Mouse (Mus musculus): ENCODE measurements around the gene Adarb1. TPM values are rescaled to one million over a fixed set of nuclear protein-coding genes. Genes with fewer than 3 reads are reported as not detected.

The Adarb1 gene
- polyA plus RNA-seq, 1 experiment from 2014 or later: 3.0 TPM

DNA sequence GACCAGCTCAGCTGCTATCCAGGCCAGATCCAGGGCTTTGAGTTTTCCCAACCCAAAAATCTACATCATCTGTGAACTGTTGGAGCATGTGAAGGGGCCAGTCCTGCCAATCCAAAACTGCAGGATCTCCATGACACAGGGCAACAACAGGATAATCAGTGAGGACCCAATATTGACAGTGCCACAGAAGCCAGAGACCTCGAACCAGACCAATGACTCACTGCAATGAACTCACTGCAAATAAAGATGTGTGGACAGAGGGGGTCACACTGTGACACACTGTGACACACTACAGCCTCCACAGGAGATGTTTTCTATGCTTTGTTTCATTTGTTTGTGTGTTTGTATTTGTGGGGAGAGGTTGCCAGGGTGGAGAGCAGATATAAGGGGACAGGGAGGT, 15.6 kb downstream of the Adarb1 start:
- H3K9ac ChIP-seq (ENCODE audit: low read depth, low read length): no peak overlapping the region

DNA sequence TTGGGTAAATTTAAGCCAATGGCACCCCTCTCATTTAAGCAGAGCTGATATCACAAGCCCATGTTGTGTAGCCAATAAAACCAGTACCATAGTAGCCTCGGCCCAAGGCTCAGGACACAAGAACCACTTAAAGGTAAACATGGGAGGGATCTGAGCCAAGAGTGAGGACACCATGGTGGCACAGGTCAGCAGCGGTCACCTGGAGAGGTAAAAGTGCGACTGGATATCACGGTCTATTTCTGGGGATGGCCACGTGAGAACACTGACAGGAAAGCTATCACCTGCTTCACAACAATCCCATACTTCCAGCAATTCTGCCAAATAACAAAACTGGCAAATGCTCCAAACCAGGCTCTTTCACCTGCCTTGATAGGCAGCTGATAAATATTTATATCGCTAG, 17.0 kb downstream of the Adarb1 start:
- no peaks in the 10 kb centered on the region for H3K9me3 ChIP-seq (ENCODE audit: control insufficient read depth, low read length)
- ATAC-seq: no peak
- no peak overlapping the region for H3K4me3 ChIP-seq (ENCODE audit: low read length)
- no peak overlapping the region for H3K27ac ChIP-seq (ENCODE audit: low read length)
- no peaks in the 10 kb centered on the region for H3K4me1 ChIP-seq (ENCODE audit: control insufficient read depth, insufficient read depth, low read length)
- H3K4me2 ChIP-seq (ENCODE audit: low read depth, low read length): no peak overlapping the region
- H3K36me3 ChIP-seq (ENCODE audit: control insufficient read depth, insufficient read depth, low read length): no peaks in the 10 kb centered on the region
- 97% methylated on average over 6 of the region's 6 CpGs for WGBS
- no peaks in the 10 kb centered on the region; the same call in 1 of the 2 replicates for H3K27me3 ChIP-seq (replicated peaks; ENCODE audit: control insufficient read depth, insufficient read depth, low read length)
- H3K9ac ChIP-seq (ENCODE audit: low read depth, low read length): no peak overlapping the region

More for the DNA sequence above, 15.6 kb downstream of the Adarb1 start:
- H3K36me3 ChIP-seq (ENCODE audit: control insufficient read depth, insufficient read depth, low read length): no peaks in the 10 kb centered on the region
- H3K27me3 ChIP-seq (replicated peaks; ENCODE audit: control insufficient read depth, insufficient read depth, low read length): no peaks in the 10 kb centered on the region; the same call in 1 of the 2 replicates
- no peak for ATAC-seq
- no peak overlapping the region for H3K4me2 ChIP-seq (ENCODE audit: low read depth, low read length)
- H3K4me1 ChIP-seq (ENCODE audit: control insufficient read depth, insufficient read depth, low read length): no peaks in the 10 kb centered on the region
- H3K9me3 ChIP-seq (ENCODE audit: control insufficient read depth, low read length): no peaks in the 10 kb centered on the region
- H3K4me3 ChIP-seq (ENCODE audit: low read length): no peak overlapping the region
- H3K27ac ChIP-seq (ENCODE audit: low read length): no peak overlapping the region
- WGBS: 55% methylated on average over 1 of the region's 1 CpGs

DNA sequence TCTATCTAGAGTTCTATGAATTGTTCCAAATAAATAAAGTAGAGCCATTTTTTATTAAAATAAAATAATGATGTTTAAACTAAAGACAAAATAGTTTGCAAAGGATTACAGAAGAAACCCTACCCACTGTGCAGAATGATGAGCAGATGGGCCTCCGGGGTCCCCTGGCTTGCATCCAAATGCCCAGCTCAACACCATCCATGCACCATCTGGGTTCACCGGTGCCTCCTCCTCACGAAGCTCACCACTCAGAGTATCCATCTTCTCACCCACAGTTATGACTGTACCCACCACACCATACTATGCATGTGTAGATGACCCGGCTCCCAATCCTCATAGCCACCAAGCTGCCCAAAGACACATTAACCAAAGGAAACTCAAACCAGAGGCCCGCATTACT, 18.1 kb downstream of the Adarb1 start:
- Histone ChIP-seq H3K36me3 (ENCODE audit: control insufficient read depth, insufficient read depth, low read length) (no peaks in the 10 kb centered on the region), H3K9me3 (ENCODE audit: control insufficient read depth, low read length) (no peaks in the 10 kb centered on the region), H3K4me2 (ENCODE audit: low read depth, low read length) (no peak overlapping the region), H3K4me3 (ENCODE audit: low read length) (no peak overlapping the region), H3K4me1 (ENCODE audit: control insufficient read depth, insufficient read depth, low read length) (no peaks in the 10 kb centered on the region), H3K27ac (ENCODE audit: low read length) (no peak overlapping the region), H3K27me3 (replicated peaks; ENCODE audit: control insufficient read depth, insufficient read depth, low read length) (no peaks in the 10 kb centered on the region; the same call in 1 of the 2 replicates), H3K9ac (ENCODE audit: low read depth, low read length) (no peak overlapping the region)
- 85% methylated on average over 5 of the region's 5 CpGs for WGBS
- ATAC-seq: no peak

DNA sequence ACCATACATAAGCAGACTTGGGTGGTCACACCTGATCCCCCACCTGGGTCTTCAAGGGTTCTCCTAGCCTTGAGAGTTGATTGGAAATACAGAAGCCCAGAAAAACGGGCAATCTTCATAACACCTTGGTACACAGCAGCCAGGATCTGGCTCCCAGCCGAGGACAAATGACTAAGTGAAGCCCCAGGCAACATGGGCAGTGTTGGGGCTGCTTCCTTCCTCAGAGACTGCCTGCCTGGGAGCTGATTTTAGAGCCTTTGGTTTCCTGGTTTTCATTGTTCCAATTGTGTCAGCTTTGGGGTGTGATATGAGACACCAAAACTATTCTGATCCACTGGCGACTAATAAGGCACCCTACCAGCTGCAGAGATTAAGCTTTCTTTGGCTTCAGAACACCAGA, 20.0 kb downstream of the Adarb1 start:
- no peaks in the 10 kb centered on the region for H3K9me3 ChIP-seq (ENCODE audit: control insufficient read depth, low read length)
- no peaks in the 10 kb centered on the region for H3K4me1 ChIP-seq (ENCODE audit: control insufficient read depth, insufficient read depth, low read length)
- no peak for ATAC-seq
- no peaks in the 10 kb centered on the region for H3K36me3 ChIP-seq (ENCODE audit: control insufficient read depth, insufficient read depth, low read length)
- H3K27ac ChIP-seq (ENCODE audit: low read length): no peak overlapping the region
- no peaks in the 10 kb centered on the region; the same call in 1 of the 2 replicates for H3K27me3 ChIP-seq (replicated peaks; ENCODE audit: control insufficient read depth, insufficient read depth, low read length)
- no peak overlapping the region for H3K4me3 ChIP-seq (ENCODE audit: low read length)
- H3K9ac ChIP-seq (ENCODE audit: low read depth, low read length): no peak overlapping the region
- no peak overlapping the region for H3K4me2 ChIP-seq (ENCODE audit: low read depth, low read length)
- WGBS: 69% methylated on average over 3 of the region's 3 CpGs

DNA sequence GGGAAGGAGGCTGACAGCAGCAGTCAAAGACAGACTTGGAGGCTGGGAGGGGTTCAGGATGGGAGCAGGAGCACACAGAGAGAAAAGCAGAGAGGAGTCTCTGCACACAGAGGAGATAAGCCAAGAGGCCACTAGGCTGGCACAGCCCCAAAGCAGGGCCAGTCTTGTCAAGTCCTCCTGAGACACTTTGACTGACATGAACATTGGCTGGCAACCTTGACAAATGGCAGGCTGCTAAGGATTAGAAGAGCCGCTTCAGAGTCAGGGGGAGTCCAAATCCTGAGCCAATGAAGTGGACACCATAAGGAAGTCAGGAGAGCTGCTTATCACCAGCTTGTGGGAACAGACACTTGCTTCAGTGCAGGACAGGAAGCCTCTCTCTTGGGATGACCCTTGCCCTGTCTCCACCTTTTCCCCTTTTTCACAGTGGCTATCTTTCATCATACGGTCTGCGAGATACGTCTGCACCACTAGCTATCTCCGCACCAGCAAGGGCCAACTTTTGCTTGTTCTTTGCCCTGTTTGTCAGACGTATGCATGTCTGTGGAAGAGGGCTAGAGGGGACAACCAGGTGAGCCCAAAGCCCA, 20.9 kb downstream of the Adarb1 start:
- Histone ChIP-seq H3K9me3 (ENCODE audit: control insufficient read depth, low read length) (no peaks in the 10 kb centered on the region), H3K9ac (ENCODE audit: low read depth, low read length) (no peak overlapping the region), H3K36me3 (ENCODE audit: control insufficient read depth, insufficient read depth, low read length) (no peaks in the 10 kb centered on the region), H3K4me3 (ENCODE audit: low read length) (no peak overlapping the region), H3K27me3 (replicated peaks; ENCODE audit: control insufficient read depth, insufficient read depth, low read length) (no peaks in the 10 kb centered on the region), H3K4me2 (ENCODE audit: low read depth, low read length) (no peak overlapping the region), H3K27ac (ENCODE audit: low read length) (no peak overlapping the region), H3K4me1 (ENCODE audit: control insufficient read depth, insufficient read depth, low read length) (no peaks in the 10 kb centered on the region)
- WGBS: 73% methylated on average over 6 of the region's 6 CpGs
- no peak for ATAC-seq

DNA sequence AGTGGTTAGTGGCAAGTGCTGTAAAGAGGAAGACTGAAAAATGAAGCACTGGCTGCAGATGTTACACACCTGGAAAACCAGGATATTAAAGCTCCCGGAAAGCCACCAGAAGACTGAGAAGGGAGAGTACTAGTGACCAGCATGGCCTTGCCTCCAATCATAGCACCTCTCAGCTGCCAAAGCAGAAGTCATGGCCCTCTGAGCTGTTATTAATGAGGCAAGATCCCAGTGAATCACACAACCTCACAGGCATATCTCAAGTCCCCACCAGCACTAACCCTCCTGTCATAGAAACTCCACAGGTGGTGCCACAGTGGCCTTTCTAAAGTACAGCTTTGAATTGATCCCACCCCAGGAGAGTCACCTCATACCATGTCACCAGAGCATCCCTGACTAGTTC, 22.1 kb downstream of the Adarb1 start:
- ATAC-seq: no peak
- Histone ChIP-seq H3K9me3 (ENCODE audit: control insufficient read depth, low read length) (no peaks in the 10 kb centered on the region), H3K4me3 (ENCODE audit: low read length) (no peak overlapping the region), H3K27ac (ENCODE audit: low read length) (no peak overlapping the region), H3K9ac (ENCODE audit: low read depth, low read length) (no peak overlapping the region), H3K4me1 (ENCODE audit: control insufficient read depth, insufficient read depth, low read length) (no peaks in the 10 kb centered on the region), H3K27me3 (replicated peaks; ENCODE audit: control insufficient read depth, insufficient read depth, low read length) (no peaks in the 10 kb centered on the region), H3K36me3 (ENCODE audit: control insufficient read depth, insufficient read depth, low read length) (no peaks in the 10 kb centered on the region), H3K4me2 (ENCODE audit: low read depth, low read length) (no peak overlapping the region)
- 100% methylated on average over 1 of the region's 1 CpGs for WGBS

DNA sequence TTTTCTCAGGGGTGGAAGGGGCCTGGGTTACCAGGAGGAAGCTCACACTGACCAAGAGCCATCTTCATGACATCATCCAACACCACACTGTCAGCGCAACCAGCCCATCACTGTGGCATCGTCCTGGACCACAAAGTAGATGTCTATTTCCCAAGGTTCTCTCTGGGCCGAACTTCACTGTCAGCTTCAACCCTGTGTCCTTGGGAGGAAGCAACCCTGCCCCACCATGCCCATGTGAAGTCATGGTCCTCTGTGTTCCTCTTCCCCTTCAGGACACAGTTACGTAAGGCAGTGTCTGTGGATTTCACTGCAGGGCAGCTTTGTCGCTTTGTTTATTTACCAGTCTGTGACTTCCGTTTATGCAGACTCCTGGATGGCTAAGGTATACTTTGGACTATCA, 27.0 kb downstream of the Adarb1 start:
- ATAC-seq: no peak
- no peak overlapping the region for H3K27ac ChIP-seq (ENCODE audit: low read length)
- H3K4me1 ChIP-seq (ENCODE audit: control insufficient read depth, insufficient read depth, low read length): no peaks in the 10 kb centered on the region
- no peak overlapping the region for H3K4me3 ChIP-seq (ENCODE audit: low read length)
- H3K9me3 ChIP-seq (ENCODE audit: control insufficient read depth, low read length): no peaks in the 10 kb centered on the region
- no peak overlapping the region for H3K9ac ChIP-seq (ENCODE audit: low read depth, low read length)
- whole genome bisulfite sequencing: 82% methylated on average over 6 of the region's 6 CpGs
- H3K4me2 ChIP-seq (ENCODE audit: low read depth, low read length): no peak overlapping the region
- no peaks in the 10 kb centered on the region for H3K27me3 ChIP-seq (replicated peaks; ENCODE audit: control insufficient read depth, insufficient read depth, low read length)
- no peaks in the 10 kb centered on the region for H3K36me3 ChIP-seq (ENCODE audit: control insufficient read depth, insufficient read depth, low read length)

DNA sequence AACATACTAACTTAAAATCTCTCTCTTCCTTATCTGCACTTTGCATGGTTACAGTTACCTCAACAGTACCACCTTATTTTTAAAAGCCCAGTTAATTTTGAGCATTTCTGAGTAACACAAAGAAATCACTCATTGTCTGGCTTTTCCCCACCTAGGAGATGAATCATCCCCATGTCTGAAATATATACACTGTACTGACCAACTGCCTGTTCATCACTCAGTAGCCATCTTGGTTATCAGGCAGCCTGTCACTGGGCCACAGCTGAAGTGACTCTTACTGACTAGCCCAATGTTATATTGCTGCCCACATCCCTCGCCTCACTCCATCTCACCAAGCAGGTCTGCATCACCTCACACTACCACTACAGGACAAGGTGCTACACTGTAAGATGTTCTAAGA, 30.5 kb downstream of the Adarb1 start:
- Histone ChIP-seq H3K9me3 (ENCODE audit: control insufficient read depth, low read length) (no peaks in the 10 kb centered on the region), H3K27ac (ENCODE audit: low read length) (no peak overlapping the region), H3K27me3 (replicated peaks; ENCODE audit: control insufficient read depth, insufficient read depth, low read length) (no peaks in the 10 kb centered on the region), H3K36me3 (ENCODE audit: control insufficient read depth, insufficient read depth, low read length) (no peaks in the 10 kb centered on the region), H3K4me1 (ENCODE audit: control insufficient read depth, insufficient read depth, low read length) (no peaks in the 10 kb centered on the region), H3K4me2 (ENCODE audit: low read depth, low read length) (no peak overlapping the region), H3K9ac (ENCODE audit: low read depth, low read length) (no peak overlapping the region), H3K4me3 (ENCODE audit: low read length) (no peak overlapping the region)
- WGBS: 95% methylated on average over 1 of the region's 1 CpGs
- ATAC-seq: no peak

DNA sequence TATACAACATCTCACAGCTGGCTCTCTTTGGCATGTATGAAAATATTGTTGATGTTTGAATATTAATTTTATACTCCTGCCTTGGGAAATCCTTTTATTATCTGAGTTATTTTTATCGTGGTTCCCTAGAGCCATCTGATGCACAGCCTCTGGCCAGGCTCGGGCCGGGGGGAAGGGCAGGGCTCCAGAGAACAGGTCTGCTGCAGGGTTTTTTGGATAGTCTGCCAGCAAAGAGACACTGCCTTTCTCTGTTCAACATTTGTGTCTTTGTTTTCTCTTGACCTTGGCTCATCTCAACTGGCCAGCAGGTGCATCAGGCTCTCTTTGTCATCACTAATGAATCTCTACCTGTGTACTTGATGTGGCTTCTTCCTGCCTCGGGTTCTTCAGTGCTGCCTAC, 32.3 kb downstream of the Adarb1 start:
- no peaks in the 10 kb centered on the region for H3K27me3 ChIP-seq (replicated peaks; ENCODE audit: control insufficient read depth, insufficient read depth, low read length)
- no peak overlapping the region for H3K9ac ChIP-seq (ENCODE audit: low read depth, low read length)
- no peak overlapping the region for H3K27ac ChIP-seq (ENCODE audit: low read length)
- no peaks in the 10 kb centered on the region for H3K9me3 ChIP-seq (ENCODE audit: control insufficient read depth, low read length)
- H3K36me3 ChIP-seq (ENCODE audit: control insufficient read depth, insufficient read depth, low read length): no peaks in the 10 kb centered on the region
- no peak for ATAC-seq
- 70% methylated on average over 4 of the region's 4 CpGs for WGBS
- no peak overlapping the region for H3K4me3 ChIP-seq (ENCODE audit: low read length)
- H3K4me1 ChIP-seq (ENCODE audit: control insufficient read depth, insufficient read depth, low read length): no peaks in the 10 kb centered on the region
- H3K4me2 ChIP-seq (ENCODE audit: low read depth, low read length): no peak overlapping the region

DNA sequence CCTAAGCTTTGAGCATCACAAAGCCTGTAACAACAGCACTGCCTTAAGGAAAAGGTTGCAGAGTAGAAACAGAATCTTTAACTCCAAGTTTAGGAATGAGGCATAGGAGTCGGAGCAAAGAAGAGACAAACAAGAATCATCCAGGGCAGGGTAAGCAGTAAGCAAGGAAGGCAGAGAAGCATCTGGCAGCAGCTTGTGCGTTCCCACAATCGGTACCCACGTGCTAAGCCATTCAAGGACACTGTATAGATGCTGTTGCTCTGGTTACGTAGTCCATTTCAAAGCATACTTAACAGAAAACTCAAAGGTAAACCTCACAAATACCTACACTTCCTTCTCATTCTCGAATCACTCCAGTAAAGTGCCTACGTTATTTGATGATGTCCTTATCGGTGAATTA, 35.0 kb downstream of the Adarb1 start:
- no peak overlapping the region for H3K9ac ChIP-seq (ENCODE audit: low read depth, low read length)
- H3K4me2 ChIP-seq (ENCODE audit: low read depth, low read length): no peak overlapping the region
- no peak for ATAC-seq
- H3K4me3 ChIP-seq (ENCODE audit: low read length): no peak overlapping the region
- 84% methylated on average over 8 of the region's 8 CpGs for WGBS
- H3K27ac ChIP-seq (ENCODE audit: low read length): no peak overlapping the region
- no peaks in the 10 kb centered on the region for H3K9me3 ChIP-seq (ENCODE audit: control insufficient read depth, low read length)
- H3K4me1 ChIP-seq (ENCODE audit: control insufficient read depth, insufficient read depth, low read length): no peaks in the 10 kb centered on the region
- H3K27me3 ChIP-seq (replicated peaks; ENCODE audit: control insufficient read depth, insufficient read depth, low read length): no peaks in the 10 kb centered on the region
- H3K36me3 ChIP-seq (ENCODE audit: control insufficient read depth, insufficient read depth, low read length): no peaks in the 10 kb centered on the region
